Mouse (Mus musculus) CD4-positive, CD25-positive, alpha-beta regulatory T cell (primary cell): ENCODE results near the gene Slc30a5. TPM values are rescaled to one million over a fixed set of nuclear protein-coding genes. Genes with fewer than 3 reads are reported as not detected.

Source experiments
- polyA plus RNA-seq: library from polyadenylated mRNA; unstranded; fragments of 100-300 nt; shearing (Covaris generic); gene quantifications from one replicate; pipeline ENCODE4 v1.2.1, GENCODE M21; 2017

Slc30a5 gene
- polyA plus RNA-seq: 55.6 TPM

DNA sequence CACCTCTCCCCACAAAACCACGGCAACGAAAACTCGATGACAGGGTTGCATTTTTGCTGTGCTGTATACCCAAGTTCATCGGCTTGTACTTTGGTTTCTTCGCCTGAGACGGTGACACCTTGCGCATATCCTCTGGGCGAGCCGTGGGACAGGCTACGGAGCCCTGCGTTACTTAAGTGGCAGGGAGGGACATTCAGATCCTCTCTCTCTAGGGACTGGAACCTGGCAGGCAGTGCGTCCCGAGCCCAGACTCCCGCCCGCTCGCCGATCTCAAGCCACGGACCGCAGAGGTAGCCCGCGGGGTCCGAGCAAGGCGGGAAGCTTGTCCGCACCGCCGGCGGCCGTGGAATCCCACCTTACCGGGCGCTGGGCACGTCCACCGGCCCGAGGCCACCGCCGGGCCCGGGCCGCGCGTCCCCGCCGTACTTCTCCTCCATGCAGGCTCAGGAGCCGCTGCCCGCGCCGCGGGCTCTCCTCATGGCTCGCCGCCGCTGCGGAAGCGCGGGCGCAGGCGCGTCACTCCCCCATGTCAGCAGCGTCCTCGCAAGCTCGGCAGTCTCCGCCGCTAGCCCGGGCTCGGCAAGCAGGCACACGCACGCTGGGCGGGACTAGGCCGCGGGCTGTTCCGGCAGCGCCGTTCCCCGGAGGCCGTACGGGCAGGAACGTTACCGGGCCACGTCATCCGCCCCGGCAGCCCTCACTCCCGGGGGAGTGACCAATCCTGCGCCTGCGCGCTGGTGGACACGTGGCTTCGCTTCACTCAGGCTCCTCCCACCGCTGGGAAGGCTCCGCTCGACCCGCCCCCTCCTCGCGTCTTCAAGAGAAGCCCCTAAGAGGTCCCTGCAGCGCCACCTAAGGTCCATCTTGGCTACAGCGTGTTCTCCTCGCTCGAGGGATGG lies at the start of gene Slc30a5:
Slc30a5 (minus strand) TSS at position 687 of the 899 bp plus-strand sequence.

GRCm38 (mm10) chr13:100786414-100786867 lies 46.8 kb downstream of the Slc30a5 start, which contains the start of gene Ccnb1:
Gene Ccnb1, minus strand, starts transcription at chr13:100786570.

GRCm38 (mm10) chr13:100775252-100776055 lies 57.8 kb downstream of the Slc30a5 start, which contains the start of gene Cenph:
Gene Cenph, minus strand, starts transcription at chr13:100775899.

Other genes starting within 250 kb of the Slc30a5 start
- 6.7 TPM for gene Marveld2, start 216.5 kb downstream of the Slc30a5 start, polyA plus RNA-seq
- 122 TPM for gene Ak6, start 182.4 kb downstream of the Slc30a5 start, polyA plus RNA-seq
- gene Rad17, start 182.4 kb downstream of the Slc30a5 start, polyA plus RNA-seq: 24.2 TPM
- 9.4 TPM for gene Taf9, start 181.8 kb downstream of the Slc30a5 start, polyA plus RNA-seq
- 22.3 TPM for gene Ccdc125, start 163.7 kb downstream of the Slc30a5 start, polyA plus RNA-seq
- gene Cdk7, start 102.5 kb downstream of the Slc30a5 start, polyA plus RNA-seq: 80.8 TPM
- gene Mrps36, start 88.8 kb downstream of the Slc30a5 start, polyA plus RNA-seq: 93.5 TPM
- gene Cenph, start 57.5 kb downstream of the Slc30a5 start, polyA plus RNA-seq: 1.7 TPM
- gene Ccnb1, start 46.9 kb downstream of the Slc30a5 start, polyA plus RNA-seq: 5.8 TPM